Mouse (Mus musculus) left cerebral cortex, adult 18-20 months (tissue): ENCODE measurements around the gene Maco1. TPM values are rescaled to one million over a fixed set of nuclear protein-coding genes. Genes with fewer than 3 reads are reported as not detected.

Experiments used
- DNase-seq, 2 experiments: peaks; one replicate each; pipeline ENCODE4 v3.0.0; 2021 to 2022; ENCODE audit warnings: low spot score in 2 of 2, mixed read lengths in 1 of 2
- long read RNA-seq, 2 experiments: library from polyadenylated mRNA; stranded (forward); transcript quantifications; one replicate each; pipeline ENCODE4 v2.0.0; 2021
- total RNA-seq, 2 experiments: library from RNA; stranded (reverse); gene quantifications; 2 replicates each; pipeline ENCODE4 v1.2.3; 2021

Gene Maco1
- 10 to 100 TPM; 55.2 to 55.3 TPM for total RNA-seq
- long read RNA-seq, experiment 1, transcript Maco1-201 (11 exons, 3,826 nt) = major isoform, 32 of 57 reads
- long read RNA-seq, experiment 1, partial matches to known transcripts = 9 of 57 reads
- long read RNA-seq, experiment 1, other reads (novel, unspliced or antisense) = 16 of 57 reads
- long read RNA-seq, experiment 2, transcript Maco1-201 (11 exons, 3,826 nt) = major isoform, 33 of 44 reads
- long read RNA-seq, experiment 2, partial matches to known transcripts = 2 of 44 reads
- long read RNA-seq, experiment 2, other reads (novel, unspliced or antisense) = 9 of 44 reads

DNA sequence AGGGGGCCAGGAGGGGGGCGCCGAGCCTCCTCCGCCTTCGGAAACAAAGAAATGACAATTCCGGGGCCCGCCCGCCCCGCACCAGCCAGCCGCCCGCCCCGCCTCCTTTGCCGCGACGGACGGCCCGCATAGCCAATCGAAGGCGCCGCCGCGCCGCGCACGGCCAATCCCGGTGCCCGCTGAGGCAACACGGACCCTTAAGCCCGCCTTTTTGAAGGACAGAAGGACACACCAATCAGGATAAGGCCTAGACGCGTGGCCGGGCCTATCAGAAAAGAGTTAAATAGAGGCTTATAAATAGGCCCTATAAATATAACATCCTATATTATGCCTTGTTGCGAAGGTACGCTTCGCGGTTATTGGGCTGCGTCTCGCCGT, at the start of gene Maco1:
Gene Maco1, minus strand, starts transcription at position 87 of the 378 bp plus-strand sequence.
- peak; percentile 99 to 100 for DNase-seq

DNA sequence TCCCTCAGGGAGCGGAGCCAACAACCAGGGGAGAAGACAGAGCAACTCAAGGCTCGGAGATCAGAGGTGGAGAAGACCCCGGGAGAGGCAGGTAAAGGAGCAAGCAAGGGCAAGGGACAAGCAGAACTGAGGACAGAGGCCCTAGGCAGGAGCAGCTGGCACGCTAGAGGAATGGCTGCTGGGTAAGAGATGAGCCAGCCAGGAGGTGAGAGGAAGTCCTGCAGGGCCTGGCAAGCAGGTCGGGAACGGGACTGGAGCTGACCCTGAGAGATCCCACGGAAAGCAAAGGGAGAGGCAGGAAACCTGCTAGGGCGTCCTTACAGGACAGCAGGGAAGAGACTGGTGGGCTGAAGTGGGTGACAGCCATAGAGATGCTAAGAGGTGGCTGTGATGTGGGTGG, 48.0 kb upstream of the Maco1 start:
- no peak for DNase-seq

DNA sequence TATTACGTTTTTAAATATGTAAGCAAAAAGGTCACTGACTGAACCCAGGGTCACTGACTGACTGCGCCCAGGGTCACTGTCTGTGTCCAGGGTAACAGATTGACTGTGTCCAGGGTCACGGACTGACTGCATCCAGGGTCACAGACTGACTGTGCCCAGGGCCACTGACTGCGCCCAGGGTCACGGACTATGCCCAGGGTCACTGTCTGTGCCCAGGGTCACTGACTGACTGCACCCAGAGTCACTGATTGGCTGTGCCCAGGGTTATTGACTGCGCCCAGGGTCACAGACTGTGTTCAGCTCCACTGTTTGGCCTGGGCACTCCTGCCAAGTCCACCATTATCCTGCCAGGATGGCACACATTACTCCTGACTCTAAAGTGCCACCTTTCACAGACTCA, 44.1 kb upstream of the Maco1 start:
- no peak for DNase-seq

DNA sequence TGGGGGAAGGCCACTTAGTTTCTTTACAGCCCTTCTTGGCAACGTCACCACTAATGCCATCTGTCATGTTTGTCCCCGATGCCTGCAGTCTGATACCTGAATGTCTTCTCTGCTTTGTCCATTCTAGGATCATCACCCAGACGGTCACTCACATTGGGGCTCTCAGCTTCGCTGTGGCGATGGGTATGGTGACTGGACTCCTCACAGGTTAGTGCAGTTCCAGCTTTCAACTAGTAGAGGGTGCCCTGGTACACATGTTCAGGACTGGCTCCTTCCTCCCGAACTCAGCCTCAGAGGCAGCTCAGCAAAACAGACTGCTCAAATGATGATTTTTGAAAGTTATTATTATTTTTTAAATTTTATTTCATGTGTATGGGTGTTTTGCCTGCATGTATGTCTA, 39.0 kb upstream of the Maco1 start:
- DNase-seq = peak; percentile 56 to 64

DNA sequence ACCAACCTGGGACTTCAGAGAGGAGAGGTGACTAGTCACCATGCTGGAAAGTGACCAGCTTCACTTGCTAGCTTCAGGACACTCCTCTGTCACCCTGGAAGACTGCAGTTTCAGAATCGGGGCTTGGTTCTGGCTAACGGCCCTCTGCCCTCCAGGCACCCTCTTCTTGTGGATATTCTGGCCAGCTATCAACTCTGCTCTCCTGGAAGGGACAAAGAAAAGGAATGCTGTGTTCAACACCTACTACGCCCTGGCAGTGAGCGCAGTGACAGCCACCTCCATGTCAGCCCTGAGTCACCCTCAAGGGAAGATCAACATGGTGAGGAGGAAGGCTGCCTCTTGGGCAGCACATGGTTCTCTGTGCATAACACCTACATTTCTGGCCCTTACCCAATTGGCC, 31.2 kb upstream of the Maco1 start:
- peak in 1 of 2 experiments; percentile 20 for DNase-seq

DNA sequence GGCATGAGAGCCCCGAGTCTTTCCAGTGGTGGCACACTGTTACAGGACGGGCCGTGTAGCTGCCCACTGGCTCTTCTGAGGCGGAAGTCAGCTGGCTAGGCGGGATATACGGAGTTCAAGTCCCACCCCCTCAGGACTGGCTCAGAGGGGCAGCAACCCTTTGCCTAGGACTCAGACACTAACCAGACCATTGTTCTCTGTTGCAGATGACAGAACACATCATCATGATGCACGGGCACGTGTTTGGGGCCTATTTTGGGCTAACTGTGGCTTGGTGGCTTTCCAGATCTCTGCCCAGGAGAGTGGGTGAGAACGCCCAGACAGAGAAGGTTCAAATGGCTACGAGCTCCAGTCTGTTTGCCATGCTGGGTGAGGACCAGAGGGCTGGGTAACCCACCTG, 30.7 kb upstream of the Maco1 start:
- peak in 1 of 2 experiments; percentile 5 for DNase-seq

DNA sequence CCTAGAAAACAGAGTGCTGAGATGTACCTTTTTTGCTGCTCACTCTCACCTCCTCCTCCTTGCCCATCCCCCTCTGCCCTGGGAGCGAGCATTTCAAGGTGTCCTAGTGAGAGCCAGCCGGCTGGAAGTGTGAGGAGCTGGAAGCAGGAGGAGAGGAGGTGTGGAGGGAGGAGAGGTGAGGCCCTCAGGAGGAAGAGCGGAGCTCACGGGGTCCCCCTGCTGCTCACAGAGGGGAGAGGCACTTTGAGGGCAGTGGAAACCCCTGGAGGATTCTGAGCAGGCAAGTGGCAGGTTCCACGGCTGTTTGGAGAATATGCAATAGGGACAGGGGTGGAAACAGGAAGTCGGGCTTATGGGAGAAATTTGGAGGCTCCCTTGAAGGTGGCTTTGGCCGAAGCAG, 30.1 kb upstream of the Maco1 start:
- DNase-seq = peak in 1 of 2 experiments; percentile 20

DNA sequence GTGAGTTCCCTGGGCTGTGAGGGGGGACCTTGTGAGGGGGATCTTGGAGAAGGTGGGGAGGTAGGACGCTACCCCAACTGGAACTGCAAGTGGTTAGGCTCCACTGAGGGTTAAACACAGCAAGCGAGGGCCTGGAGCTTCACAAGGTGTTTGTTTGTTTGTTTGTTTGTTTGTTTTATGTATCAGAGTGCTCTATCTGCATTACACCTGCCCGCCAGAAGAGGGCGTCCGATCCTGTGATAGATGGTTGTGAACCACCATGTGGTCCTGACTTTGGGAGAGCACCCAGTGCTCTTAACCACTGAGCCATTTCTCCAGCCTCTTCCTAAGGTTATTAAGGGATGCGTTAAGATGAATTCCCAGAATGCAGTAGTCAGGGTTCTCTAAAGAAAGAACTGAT, 26.9 kb upstream of the Maco1 start:
- DNase-seq = no peak

DNA sequence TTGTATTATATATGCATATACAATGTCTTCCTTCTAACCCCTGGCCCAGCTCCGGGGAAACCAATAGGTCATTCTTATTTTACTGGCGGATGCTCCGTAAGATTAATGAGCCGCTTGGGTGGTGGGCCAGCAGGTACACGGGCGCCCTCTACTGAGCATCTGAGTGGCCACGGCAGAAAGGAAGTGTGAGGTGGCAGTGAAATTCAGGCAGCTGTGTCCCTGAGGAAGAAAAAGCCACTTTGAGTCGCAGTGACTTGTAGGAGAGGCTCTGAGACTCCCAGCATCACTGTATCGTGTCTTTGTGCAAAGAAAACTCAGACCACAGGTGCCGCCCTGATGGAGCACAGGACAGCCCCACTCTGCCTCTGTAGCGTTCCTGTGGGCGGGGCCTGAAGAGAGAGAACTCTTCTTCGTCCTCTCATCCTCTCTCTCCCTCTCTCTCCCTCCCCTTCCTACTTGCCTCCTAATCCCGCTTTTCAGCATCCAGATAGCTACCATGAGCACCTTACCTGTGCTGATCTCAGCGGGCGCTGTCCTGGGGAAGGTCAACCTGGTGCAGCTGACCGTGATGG, 26.4 kb upstream of the Maco1 start:
- peak; percentile 69 to 79 for DNase-seq

DNA sequence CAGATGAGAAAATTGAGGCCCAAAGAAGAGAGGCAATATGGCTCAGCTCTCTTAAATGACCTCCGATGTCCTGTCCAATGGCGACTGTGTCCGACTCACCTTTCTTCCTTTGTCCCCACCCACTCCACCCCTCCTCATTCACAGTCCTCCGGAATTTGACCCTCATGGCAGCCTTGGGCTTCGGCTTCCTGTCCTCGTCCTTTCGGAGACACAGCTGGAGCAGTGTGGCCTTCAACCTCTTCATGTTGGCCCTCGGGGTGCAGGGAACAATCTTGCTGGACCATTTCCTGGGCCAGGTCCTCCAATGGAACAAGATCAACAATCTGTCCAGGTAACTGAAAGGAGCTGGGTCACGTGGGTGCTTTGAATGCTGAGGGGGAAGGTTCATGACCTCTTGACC, 23.0 kb upstream of the Maco1 start:
- no peak for DNase-seq

DNA sequence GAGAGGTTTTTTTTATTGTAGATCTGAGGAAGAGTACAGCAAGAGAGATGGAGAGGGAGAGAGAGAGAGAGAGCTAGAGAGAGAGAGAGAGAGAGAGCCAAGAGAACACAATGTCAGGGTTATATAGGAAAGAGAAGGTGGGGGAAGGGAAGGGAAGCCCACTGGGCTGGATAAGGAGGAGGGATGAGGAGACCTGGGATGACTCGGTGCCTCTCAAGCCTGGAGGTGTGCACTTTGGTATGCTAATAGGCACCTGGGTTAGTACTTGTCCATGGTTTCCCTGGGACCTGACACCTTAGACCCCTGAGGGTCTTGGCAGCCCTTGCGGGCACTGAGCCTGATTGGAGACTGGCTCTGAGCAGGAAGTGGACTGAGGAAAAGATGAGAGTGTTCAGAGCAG, 18.8 kb upstream of the Maco1 start:
- DNase-seq = no peak

DNA sequence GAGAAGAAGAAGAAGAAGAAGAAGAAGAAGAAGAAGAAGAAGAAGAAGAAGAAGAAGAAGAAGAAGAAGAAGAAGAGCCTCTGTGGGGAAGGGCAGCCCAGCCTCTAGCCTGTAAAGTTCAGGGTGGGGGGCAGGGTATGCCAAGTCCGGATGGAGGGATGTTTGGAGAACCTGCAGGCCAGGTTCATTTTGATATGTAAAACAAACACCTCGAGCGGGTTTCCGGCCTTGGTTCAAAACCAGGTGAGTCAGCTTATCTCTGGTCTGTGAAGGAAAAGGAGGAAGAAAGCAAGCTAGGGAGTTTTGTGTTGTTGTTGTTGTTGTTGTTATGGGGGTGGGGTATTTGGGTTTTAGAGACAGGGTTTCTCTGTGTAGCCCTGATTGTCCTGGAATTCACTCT, 18.3 kb upstream of the Maco1 start:
- DNase-seq = no peak

DNA sequence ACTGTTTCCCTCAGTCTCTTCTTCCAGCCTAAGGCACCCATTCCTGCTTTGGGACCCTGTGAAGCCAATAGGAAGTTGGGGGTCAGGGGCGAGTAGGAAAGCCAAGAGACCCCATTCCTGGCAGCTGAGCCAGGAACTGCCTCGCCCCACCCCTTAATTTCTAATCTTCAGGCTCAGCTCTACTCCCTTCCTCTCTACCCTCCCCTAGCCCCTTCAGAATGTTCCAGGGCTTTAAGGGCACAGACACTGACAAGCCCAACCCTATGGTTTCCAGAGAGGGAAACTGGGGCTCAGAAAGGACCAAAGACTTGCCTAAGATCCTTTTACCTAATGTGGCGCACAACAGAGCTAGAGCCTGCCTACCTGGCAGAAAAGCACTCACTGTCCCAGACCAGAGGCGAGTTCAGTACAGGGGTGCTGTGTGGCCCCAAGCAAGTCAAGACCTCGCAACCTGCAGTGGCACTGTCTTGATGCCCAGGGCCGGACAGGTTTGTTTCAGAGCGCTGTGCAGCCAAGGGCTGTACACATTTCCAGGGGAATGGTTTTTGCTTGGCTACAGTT, 16.8 kb upstream of the Maco1 start:
- DNase-seq = no peak

DNA sequence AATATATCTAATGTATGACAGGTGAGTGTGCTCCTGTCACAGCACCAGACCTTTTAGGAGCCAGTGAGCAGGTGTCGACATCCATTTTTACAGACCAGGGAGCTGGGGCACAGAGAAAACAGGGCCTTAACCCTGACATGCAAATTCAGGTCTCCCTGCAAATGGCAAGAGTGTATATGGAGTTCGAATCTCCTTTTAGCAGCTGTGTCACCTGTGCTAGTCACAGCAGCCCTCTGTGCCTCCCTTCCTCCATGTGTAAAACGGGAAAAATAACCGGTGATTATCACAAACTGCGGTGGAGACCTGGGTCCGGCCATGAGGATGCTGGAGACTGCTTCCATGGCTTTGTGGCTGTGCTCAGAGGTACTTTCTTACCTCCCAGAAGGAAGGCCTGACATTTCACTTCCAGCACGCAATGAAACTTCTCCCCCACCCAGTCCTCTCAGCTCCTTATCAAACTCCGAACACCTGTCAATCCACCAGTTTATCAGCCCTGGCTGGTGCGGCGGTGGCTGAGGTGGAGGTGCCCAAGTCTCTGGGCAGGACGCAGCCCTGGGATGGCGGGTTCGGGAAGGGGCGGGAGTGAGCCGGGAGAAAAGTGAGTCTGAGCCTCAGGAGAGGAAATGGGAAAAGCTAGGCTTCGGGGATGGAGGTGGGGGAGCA, 16.1 kb upstream of the Maco1 start:
- no peak for DNase-seq

DNA sequence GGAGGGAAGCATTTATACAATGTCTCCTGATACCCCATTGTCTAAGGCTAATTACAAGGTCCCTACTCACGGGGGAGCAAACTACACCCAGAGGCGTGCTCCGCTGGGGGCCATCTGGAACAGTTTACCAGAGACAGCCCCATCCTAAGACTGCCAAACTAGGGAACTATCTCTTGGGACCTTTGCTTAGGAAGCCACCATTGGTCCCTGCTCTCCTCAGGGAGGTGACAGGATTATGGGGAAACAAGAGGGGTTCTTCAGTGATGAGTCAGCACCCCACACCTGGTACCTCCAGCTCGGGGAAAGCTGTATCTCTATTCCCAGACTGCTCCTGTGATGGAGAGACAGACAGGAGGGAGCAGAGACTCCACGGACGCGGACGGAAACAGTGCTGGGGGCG, 15.3 kb upstream of the Maco1 start:
- DNase-seq = no peak

DNA sequence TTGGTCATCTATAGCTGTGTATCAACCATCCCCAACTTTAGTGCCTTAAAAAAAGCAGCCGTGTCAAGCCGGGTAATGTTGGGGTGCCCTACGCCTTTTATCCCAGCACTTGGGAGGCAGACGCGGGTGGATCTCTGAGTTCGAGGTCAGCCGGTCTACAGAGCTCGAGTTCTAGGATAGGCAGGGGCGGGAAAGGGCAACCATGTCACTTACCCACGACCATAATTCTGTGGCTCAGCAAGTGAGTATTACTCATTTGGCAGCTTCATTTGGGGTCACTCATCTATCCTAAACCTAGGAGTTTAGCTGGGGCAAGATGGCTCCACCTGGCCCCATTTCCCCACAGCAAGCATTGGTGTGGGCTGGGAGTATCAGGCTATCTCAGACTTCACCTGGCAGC, 14.9 kb upstream of the Maco1 start:
- DNase-seq = no peak

DNA sequence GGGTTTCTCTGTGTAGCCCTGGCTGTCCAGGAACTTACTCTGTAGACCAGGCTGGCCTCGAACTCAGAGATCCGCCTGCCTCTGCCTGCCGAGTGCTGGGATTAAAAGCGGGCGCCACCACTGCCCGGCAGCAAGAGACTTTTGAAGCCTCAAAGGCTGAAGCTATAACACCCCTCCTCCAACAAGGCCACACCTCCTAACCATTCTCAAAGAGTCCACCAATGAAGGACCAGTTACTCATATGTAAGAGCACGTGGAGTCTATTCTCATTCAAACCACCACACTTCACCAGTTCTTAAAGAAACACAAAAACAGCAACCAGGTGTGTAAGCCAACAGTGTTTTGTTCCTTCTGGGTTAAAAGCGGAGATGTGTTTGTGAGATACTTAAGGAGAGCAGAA, 14.5 kb upstream of the Maco1 start:
- DNase-seq = no peak

DNA sequence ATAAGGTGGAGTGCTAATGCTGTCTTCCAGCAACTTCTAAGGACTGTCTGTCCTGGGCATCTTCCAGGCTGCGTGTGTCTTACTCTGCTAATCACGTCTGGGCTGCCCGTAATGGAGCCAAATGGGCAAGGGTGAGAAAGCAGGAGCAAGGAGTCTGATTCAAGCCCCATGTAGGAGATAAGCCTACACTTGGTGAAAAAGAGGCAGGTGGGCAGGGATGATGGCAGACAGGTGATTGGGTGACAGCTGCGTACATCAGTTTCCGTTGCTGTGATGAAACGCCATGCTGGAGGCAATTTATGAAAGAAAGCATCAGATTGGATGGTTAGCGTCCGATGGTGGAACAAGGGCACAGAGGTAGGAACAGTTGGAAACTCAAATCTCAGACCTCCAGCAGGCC, 14.1 kb upstream of the Maco1 start:
- DNase-seq = no peak

DNA sequence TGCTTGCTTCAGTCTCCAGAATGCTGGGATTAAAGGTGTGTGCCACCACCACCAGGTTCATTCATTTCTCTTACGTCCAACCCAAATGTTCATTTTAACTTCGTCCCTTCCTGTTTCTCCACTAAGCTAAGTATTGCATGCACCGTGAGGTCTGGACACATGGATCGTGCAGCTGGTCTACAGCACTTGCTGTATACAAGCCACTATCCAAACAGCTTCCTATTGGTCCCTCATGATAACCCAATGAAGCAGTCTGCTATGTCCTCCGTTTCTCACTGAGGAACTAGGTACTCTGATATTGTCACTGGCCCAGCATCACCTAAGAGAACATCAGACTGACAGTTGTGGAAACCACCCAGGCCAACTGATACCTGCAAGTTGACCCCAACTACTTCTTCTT, 12.6 kb upstream of the Maco1 start:
- DNase-seq = no peak

DNA sequence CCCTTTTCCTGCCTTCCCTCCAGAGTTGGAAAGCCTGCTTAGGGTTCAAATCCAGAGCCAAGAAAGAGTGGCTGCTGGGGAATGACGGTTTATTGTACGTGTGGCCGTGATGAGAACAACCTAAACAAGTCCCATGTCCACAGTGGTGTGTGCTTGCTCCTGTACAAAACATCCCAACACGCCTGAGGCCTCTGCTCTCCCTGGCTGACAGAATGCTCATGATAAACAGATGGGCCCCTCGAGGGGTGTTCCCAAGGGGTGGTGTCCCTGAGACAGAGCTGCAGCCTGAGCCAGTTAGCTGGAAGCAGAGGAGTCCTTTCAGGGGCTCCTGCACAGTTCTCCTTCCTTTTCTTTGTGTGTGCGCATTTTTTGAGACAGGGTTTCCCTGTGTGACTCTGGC, 12.2 kb upstream of the Maco1 start:
- DNase-seq = no peak

DNA sequence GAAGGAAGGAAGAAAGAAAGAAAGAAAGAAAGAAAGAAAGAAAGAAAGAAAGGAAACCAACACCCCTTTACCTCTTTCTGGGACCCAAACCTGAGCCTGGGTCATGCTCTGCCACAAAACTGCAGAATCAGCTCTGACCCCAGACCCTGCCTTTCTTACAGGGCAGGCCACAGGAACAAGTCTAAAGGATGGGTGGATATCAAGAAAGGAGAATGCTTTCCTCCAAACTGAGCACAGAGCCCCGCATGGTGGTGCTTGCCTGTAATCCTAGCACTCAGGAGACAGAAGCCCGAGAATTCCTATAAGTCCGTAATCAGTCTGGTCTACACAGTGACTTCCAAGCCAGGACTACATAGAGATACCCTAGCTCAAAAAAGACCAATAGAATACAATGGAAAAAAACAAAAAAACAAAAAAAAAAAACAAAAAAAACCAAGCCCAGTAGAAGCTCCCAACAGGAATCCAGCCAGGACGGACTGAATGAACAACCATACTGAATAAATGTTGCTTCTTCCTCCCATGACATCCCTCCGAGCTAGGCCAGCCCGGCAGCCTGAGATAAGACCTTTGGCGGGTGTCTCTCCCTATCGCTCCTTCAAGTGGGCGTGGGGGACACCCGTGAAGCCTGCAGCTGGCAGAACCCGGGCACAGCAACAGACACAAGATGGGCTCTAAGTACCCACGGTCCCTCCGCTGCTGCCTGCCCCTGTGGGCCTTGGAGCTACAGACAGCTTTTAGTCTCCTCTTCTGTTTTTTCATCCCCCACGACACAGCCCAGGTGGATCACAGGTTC, 11.0 kb upstream of the Maco1 start, which contains the start of gene Rhd:
Gene Rhd, plus strand, starts transcription at position 600 of the 793 bp plus-strand sequence.
- DNase-seq = no peak

DNA sequence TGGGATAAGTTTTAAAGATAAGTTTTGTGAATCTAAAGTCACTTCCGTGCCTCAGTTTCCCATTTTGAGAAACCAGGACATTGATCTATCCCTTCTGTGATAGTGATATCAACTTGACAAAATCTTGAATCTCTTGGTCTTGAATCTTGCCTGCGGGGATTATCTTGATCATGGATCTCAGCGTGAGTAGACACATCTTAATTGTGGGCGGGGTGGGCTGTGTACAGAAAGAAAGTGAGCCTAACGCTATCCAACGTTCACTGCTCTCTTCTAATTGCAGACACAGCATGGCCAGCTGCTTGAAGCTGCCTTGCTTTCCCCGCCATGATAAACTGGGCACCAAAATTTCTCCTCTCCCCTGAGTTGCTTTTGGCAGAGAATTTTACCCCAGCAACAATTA, 9.9 kb upstream of the Maco1 start:
- DNase-seq = no peak
